Mouse (Mus musculus) heart, embryonic 16.5 days (tissue): ENCODE data around the gene Slc9b1. TPM values are rescaled to one million over a fixed set of nuclear protein-coding genes. Genes with fewer than 3 reads are reported as not detected.

Experiments used
- ATAC-seq: fragments of 200-750 bp; cut with Nextera tagmentation; replicated peaks from 2 replicates; pipeline ENCODE4 v1.8.0; 2017; ENCODE audit warnings: moderate number of reproducible peaks; ENCODE audit not compliant: insufficient read depth, low FRiP score; ENCODE audit errors: extremely low read depth
- H3K27ac ChIP-seq: fragments of 300-500 bp; sonication (generic); 2 replicates; pipeline ENCODE4 v1.5.1; 2014; ENCODE audit warnings: mild to moderate bottlenecking, low read length, control low read depth, moderate library complexity
- H3K27me3 ChIP-seq: fragments of 300-500 bp; sonication (generic); 2 replicates; pipeline ENCODE4 v1.6.1; 2014; ENCODE audit warnings: low read length, mixed read lengths; ENCODE audit not compliant: control insufficient read depth, insufficient read depth
- H3K36me3 ChIP-seq: fragments of 300-500 bp; sonication (generic); 2 replicates; pipeline ENCODE4 v1.6.1; 2014; ENCODE audit not compliant: control insufficient read depth, insufficient read depth
- H3K4me1 ChIP-seq: fragments of 300-500 bp; sonication (generic); 2 replicates; pipeline ENCODE4 v1.6.1; 2014; ENCODE audit warnings: low read length, mixed read lengths; ENCODE audit not compliant: control insufficient read depth, insufficient read depth
- H3K4me2 ChIP-seq: fragments of 300-500 bp; sonication (generic); 2 replicates; pipeline ENCODE4 v1.6.1; 2014; ENCODE audit warnings: low read depth, mild to moderate bottlenecking, control low read depth, low read length
- H3K4me3 ChIP-seq: fragments of 300-500 bp; sonication (generic); 2 replicates; pipeline ENCODE4 v1.5.1; 2014; ENCODE audit warnings: mild to moderate bottlenecking, control low read depth, low read length
- H3K9ac ChIP-seq: fragments of 300-500 bp; sonication (generic); 2 replicates; pipeline ENCODE4 v1.6.1; 2014; ENCODE audit warnings: low read length, control low read depth
- H3K9me3 ChIP-seq: fragments of 300-500 bp; sonication (generic); replicated peaks from 2 replicates; pipeline ENCODE4 v1.6.1; 2016; ENCODE audit warnings: low read length; ENCODE audit not compliant: control insufficient read depth
- WGBS: fragments of 180-500 bp; shearing (Covaris S2); extraction: QIAGEN DNeasy Blood & Tissue Kit; methylation state at CpG from one replicate; pipeline ENCODE4 v1.1.7; 2014; 5-methylcytosine and 5-hydroxymethylcytosine counted together
- polyA plus RNA-seq: library from polyadenylated mRNA; unstranded; fragments of >200 nt; fragmentation: Nextera tagmentation; extraction: Ambion mirVana; gene quantifications from 2 replicates; pipeline ENCODE4 v1.2.1, GENCODE M21; 2015

The Slc9b1 gene
- polyA plus RNA-seq, 1 experiment from 2014 or later: not detected

DNA sequence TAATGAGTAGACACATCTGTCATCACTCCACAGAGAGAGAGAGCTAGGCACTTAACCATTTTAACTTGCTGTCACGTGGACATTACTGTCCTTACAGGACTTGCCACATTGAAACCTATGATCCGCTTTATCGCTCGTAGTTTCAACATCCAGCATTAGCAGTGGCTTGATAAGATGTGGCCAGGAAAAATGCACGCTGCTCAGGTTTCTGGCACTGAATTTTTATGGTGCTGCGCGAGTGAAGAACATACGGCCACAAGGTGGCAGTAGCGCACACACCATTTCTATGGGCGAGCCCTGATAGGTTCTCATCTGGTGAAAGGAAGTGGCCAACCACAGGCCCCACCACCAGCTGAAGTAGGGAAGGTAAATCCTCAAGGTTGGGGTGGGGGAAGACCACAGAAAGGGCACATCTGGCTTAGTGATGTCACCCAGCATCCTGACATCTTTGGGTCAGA lies 54.4 kb downstream of the Slc9b1 start:
- H3K27me3 ChIP-seq: no peaks in the 10 kb centered on the region
- H3K36me3 ChIP-seq: 0 out of 2 replicates have a peak, but pooled peaks cover 2% of the 10 kb centered on the region
- H3K4me3 ChIP-seq: no peak overlapping the region
- WGBS: 1% methylated on average over 10 of the region's 10 CpGs
- H3K4me2 ChIP-seq: peak overlapping the region; percentile 52
- ATAC-seq: peak; percentile 82
- H3K27ac ChIP-seq: no peak overlapping the region; the same call in 1 of the 2 replicates
- H3K9me3 ChIP-seq: no peaks in the 10 kb centered on the region
- no peak overlapping the region for H3K9ac ChIP-seq
- H3K4me1 ChIP-seq: peaks cover 5% of the 10 kb centered on the region

DNA sequence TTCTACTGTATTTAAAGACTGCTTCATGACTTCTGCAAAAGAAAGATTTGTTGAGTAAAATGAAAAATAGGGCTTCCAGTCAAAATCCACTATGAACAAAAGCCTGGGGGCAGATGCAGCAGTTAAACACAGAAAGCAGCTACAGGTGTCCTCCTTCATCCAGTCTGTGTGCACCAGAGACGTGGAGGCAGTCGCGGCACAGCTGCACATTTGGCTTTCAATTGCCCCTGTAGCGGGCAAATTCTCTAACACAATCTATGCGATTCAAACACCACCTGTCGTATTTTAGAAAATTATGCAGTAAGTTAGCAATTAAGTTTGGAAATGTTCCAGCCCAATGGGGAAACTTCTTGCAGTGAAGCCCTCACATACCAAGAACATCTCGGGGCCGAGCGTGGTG lies 55.4 kb downstream of the Slc9b1 start:
- Histone ChIP-seq H3K9ac (no peak overlapping the region), H3K4me2 (no peak overlapping the region), H3K36me3 (0 out of 2 replicates have a peak, but pooled peaks cover 2% of the 10 kb centered on the region), H3K9me3 (no peaks in the 10 kb centered on the region), H3K4me3 (no peak overlapping the region), H3K27ac (no peak overlapping the region), H3K4me1 (peaks cover 5% of the 10 kb centered on the region), H3K27me3 (no peaks in the 10 kb centered on the region)
- ATAC-seq: no peak
- 88% methylated on average over 9 of the region's 9 CpGs for WGBS

DNA sequence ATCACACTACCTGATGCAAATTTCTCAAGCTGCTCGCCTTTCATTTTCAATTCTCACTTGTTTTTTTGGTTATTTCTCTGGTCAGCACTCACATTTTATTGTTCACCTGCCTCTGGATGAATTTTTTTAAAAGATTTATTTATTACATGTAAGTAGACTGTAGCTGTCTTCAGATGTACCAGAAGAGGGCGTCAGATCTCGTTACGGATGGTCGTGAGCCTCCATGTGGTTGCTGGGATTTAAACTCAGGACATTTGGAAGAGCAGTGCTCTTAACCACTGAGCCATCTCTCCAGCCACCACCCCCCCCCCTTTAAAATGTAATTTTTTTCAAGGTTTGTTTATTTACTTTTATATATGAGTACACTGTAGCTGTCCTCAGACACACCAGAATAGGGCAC lies 56.0 kb downstream of the Slc9b1 start:
- peaks cover 4% of the 10 kb centered on the region; the same call in 1 of the 2 replicates for H3K36me3 ChIP-seq
- no peaks in the 10 kb centered on the region for H3K9me3 ChIP-seq
- H3K9ac ChIP-seq: no peak overlapping the region
- H3K4me1 ChIP-seq: peaks cover 5% of the 10 kb centered on the region
- H3K27me3 ChIP-seq: no peaks in the 10 kb centered on the region
- no peak overlapping the region for H3K27ac ChIP-seq
- no peak overlapping the region for H3K4me3 ChIP-seq
- 69% methylated on average over 5 of the region's 5 CpGs for WGBS
- no peak for ATAC-seq
- no peak overlapping the region for H3K4me2 ChIP-seq

GRCm38 (mm10) chr3:135404599-135404998 lies 56.8 kb downstream of the Slc9b1 start:
- WGBS: 71% methylated on average over 4 of the region's 4 CpGs
- peaks cover 5% of the 10 kb centered on the region for H3K4me1 ChIP-seq

DNA sequence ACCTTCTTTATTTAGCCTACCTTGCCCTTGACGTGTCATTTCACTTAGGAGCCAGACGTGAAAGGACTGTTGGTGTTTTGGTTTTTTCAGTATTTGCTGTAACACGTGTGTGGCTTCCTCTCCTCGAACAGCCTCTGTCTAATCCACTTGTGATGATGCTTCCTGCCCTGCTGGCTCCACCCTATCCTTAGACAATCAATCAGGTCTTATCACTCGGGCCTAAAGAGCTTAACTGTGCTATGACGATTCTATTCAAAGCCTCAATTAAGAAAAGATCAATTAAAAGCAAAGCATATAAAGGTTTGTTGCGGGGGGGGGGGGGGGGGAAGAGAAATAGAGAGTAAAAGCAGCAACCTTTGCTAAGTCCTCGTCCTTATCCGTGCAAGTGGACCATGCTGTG lies 59.5 kb downstream of the Slc9b1 start:
- Histone ChIP-seq H3K36me3 (peaks cover 14% of the 10 kb centered on the region), H3K4me2 (no peak overlapping the region), H3K9ac (no peak overlapping the region), H3K27ac (no peak overlapping the region), H3K27me3 (no peaks in the 10 kb centered on the region), H3K4me1 (peaks cover 15% of the 10 kb centered on the region), H3K9me3 (0 out of 2 replicates have a peak, but pooled peaks cover 3% of the 10 kb centered on the region), H3K4me3 (no peak overlapping the region)
- 53% methylated on average over 9 of the region's 9 CpGs for WGBS
- ATAC-seq: no peak

More at GRCm38 (mm10) chr3:135404599-135404998, 56.8 kb downstream of the Slc9b1 start:
- no peak for ATAC-seq
- Histone ChIP-seq H3K9ac (no peak overlapping the region), H3K4me2 (no peak overlapping the region), H3K4me3 (no peak overlapping the region), H3K27me3 (no peaks in the 10 kb centered on the region), H3K36me3 (peaks cover 9% of the 10 kb centered on the region), H3K9me3 (0 out of 2 replicates have a peak, but pooled peaks cover 3% of the 10 kb centered on the region), H3K27ac (no peak overlapping the region)

- Histone ChIP-seq H3K4me3 (no peak overlapping the region), H3K4me1 (peaks cover 21% of the 10 kb centered on the region), H3K9ac (no peak overlapping the region), H3K9me3 (0 out of 2 replicates have a peak, but pooled peaks cover 3% of the 10 kb centered on the region), H3K4me2 (no peak overlapping the region), H3K27me3 (no peaks in the 10 kb centered on the region), H3K36me3 (peaks cover 14% of the 10 kb centered on the region), H3K27ac (no peak overlapping the region)
- WGBS: 97% methylated on average over 5 of the region's 5 CpGs
- no peak for ATAC-seq
Observed at GRCm38 (mm10) chr3:135409219-135409618, 61.4 kb downstream of the Slc9b1 start.

DNA sequence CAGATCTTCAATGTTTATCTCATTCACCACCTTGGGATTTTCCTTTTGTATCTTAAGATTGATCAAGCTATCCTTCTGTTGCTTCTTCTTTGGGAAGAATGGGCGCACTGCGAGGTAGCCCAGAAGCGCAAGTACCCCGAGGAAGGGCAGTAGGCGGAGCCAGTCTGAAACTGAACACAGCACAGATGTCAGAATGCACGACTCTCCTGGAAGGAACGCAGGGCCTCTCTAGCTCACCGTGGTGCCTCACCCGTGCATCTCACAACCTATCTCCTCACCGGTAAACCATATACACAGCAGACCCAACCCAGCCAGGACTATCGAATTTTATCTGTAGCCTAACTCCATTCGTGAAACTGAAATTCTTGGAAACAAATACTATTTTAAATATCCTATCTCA lies 63.2 kb downstream of the Slc9b1 start:
- H3K27ac ChIP-seq: no peak overlapping the region
- 0 out of 2 replicates have a peak, but pooled peaks cover 3% of the 10 kb centered on the region for H3K9me3 ChIP-seq
- no peaks in the 10 kb centered on the region for H3K27me3 ChIP-seq
- ATAC-seq: no peak
- H3K4me2 ChIP-seq: no peak overlapping the region
- WGBS: 70% methylated on average over 12 of the region's 12 CpGs
- no peak overlapping the region for H3K4me3 ChIP-seq
- peaks cover 12% of the 10 kb centered on the region for H3K36me3 ChIP-seq
- no peak overlapping the region for H3K9ac ChIP-seq
- peaks cover 24% of the 10 kb centered on the region for H3K4me1 ChIP-seq

DNA sequence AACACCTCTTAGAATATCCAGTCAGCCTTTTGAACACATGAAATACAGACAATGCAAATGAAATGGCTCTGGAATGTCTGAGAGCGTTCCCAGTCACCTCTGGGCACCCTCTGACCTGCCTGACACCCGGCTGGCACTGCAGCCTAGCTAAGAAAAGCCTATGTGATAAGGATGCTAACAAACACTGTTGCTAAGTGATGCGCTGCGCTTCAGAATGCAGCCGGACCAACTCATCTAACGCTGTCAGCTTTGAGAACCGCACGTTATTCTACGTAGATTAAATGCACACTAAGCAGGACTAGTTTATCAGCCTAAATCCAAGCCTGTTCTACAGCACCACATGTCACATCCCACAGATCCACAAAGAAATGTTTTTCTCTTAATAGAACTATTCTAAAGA lies 64.0 kb downstream of the Slc9b1 start:
- 35% methylated on average over 9 of the region's 9 CpGs for WGBS
- no peaks in the 10 kb centered on the region for H3K27me3 ChIP-seq
- H3K27ac ChIP-seq: peak overlapping the region; percentile 48; the same call in 1 of the 2 replicates
- peak; percentile 92 for ATAC-seq
- H3K36me3 ChIP-seq: peaks cover 12% of the 10 kb centered on the region
- H3K4me1 ChIP-seq: peaks cover 24% of the 10 kb centered on the region
- H3K9me3 ChIP-seq: 0 out of 2 replicates have a peak, but pooled peaks cover 3% of the 10 kb centered on the region
- H3K4me2 ChIP-seq: peak overlapping the region; percentile 40
- peak overlapping the region; percentile 19 for H3K4me3 ChIP-seq
- H3K9ac ChIP-seq: no peak overlapping the region

GRCm38 (mm10) chr3:135417245-135417644 lies 69.4 kb downstream of the Slc9b1 start:
- ATAC-seq: no peak

More at GRCm38 (mm10) chr3:135417245-135417644, 69.4 kb downstream of the Slc9b1 start:
- H3K4me2 ChIP-seq: no peak overlapping the region
- H3K27ac ChIP-seq: no peak overlapping the region
- no peak overlapping the region for H3K4me3 ChIP-seq
- no peaks in the 10 kb centered on the region for H3K36me3 ChIP-seq
- H3K9ac ChIP-seq: no peak overlapping the region
- WGBS: 75% methylated on average over 3 of the region's 3 CpGs
- H3K27me3 ChIP-seq: no peaks in the 10 kb centered on the region
- peaks cover 19% of the 10 kb centered on the region for H3K4me1 ChIP-seq
- H3K9me3 ChIP-seq: no peaks in the 10 kb centered on the region
